Mouse (Mus musculus): Measurements from ENCODE around the gene Ylpm1. TPM values are rescaled to one million over a fixed set of nuclear protein-coding genes. Genes with fewer than 3 reads are reported as not detected.

Ylpm1 gene
- polyA plus RNA-seq, 1 experiment = 81.0 TPM

- no peak for DNase-seq (ENCODE audit: extremely low spot score in 1 of 2, low spot score in 1 of 2)
These were observed 112.5 kb downstream of the Ylpm1 start for GRCm38 (mm10) chr12:85108643-85109042.

DNA sequence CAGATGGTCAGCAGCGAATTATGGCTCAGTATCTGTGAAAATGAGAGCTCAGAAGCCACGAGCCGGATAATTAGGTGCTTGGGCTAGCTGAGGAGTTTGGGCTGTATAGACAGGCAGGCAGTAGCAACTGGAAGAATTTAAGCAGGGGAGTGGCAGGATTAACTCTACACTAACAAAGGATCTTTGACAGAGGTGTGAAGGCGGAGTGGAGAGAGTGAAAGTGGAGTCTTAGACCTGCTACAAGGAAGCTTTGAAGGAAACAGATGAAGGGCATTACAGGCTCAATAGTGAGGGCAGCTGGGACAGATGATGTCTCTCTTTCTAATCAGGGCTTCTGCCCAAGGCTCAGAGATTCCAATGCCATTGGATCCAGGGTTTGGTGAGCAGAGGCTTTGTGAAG, 113.3 kb downstream of the Ylpm1 start:
- DNase-seq (ENCODE audit: extremely low spot score in 1 of 2, low spot score in 1 of 2) = no peak

GRCm38 (mm10) chr12:85110011-85110697, 114.0 kb downstream of the Ylpm1 start:
- DNase-seq (ENCODE audit: extremely low spot score in 1 of 2, low spot score in 1 of 2) = no peak

- peak; percentile 63 to 91 for DNase-seq (ENCODE audit: extremely low spot score in 1 of 2, low spot score in 1 of 2)
These were observed 114.8 kb downstream of the Ylpm1 start, which contains the start of the genes Prox2 and Dlst for GRCm38 (mm10) chr12:85110698-85111592. TSS of gene Prox2 (minus strand) at chr12:85110759. TSS of gene Dlst (plus strand) at chr12:85110833.

GRCm38 (mm10) chr12:85112550-85113251, 116.6 kb downstream of the Ylpm1 start:
- no peak for DNase-seq (ENCODE audit: extremely low spot score in 1 of 2, low spot score in 1 of 2)

DNA sequence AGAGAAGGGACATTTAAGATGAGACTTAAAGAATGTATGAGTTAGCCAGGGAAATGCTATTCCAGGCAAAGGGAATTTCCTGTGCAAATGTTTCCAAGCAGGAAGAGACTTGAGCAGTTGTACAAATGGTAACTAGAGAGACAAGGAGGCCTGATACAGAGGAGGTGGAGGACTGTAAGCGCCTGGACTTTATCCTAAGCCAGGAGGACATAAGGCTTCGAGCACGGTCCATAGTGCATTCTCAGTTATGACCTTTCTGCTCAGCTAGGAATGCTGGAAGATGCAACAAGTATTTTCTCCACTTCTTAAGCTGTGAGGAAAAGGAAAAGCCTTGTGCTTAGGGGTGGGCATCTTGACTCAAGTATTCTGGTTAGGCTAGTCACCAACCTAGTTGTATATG, 117.2 kb downstream of the Ylpm1 start:
- no peak for DNase-seq (ENCODE audit: extremely low spot score in 1 of 2, low spot score in 1 of 2)

DNA sequence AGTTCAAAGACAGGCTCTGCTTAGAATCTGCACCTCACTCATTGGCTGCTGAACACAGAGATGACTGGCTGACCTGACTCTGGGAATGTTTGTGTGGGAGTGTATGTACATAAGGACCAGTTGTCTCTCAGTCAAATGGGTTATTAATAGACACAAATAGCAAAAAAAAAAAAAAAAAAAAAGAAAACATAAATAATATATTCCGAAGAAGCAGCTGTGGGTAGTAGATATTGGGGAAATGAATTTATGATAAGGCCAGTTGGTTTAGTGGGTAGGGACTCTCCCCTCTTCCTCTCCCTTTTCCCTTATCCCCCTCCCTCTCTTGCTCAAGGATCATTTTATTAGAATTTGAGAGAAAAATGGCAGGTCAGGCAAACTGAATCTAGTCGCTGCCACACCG, 117.8 kb downstream of the Ylpm1 start:
- no peak for DNase-seq (ENCODE audit: extremely low spot score in 1 of 2, low spot score in 1 of 2)

DNA sequence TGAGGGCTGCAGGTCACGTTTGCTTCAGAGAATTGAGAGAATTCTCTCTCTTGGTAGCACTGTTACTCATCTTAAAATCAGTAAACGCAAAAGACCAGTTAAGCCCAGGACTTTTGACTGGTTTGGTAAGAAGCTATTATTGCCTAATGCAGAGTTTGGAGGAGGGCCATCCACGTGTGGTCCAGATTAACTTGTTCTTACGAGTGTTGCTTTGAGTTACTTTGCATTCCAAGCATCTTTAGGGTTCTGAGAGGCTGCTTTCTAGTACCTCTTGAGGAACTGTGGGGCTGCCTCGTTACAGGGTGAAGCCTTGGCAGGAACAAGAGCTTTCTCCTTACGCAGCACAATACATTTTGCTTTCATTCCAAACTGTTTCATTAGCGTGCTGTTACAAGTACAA, 119.6 kb downstream of the Ylpm1 start:
- no peak for DNase-seq (ENCODE audit: extremely low spot score in 1 of 2, low spot score in 1 of 2)

Other genes starting within 250 kb of the Ylpm1 start
- gene Npc2, start 223.2 kb upstream of the Ylpm1 start, polyA plus RNA-seq (2012; rRNA removed) = 40.0 and 45.9 TPM in 2 replicates
- 87.2 and 90.7 TPM in 2 replicates for gene Isca2, start 223.1 kb upstream of the Ylpm1 start, polyA plus RNA-seq (2012; rRNA removed)
- 2.3 and 3.8 TPM in 2 replicates for gene Ltbp2, start 119.8 kb upstream of the Ylpm1 start, polyA plus RNA-seq (2012; rRNA removed)
- 70.9 and 73.9 TPM in 2 replicates for gene Fcf1, start 25.4 kb upstream of the Ylpm1 start, polyA plus RNA-seq (2012; rRNA removed)
- gene Arel1, start 25.4 kb upstream of the Ylpm1 start, polyA plus RNA-seq (2012; rRNA removed) = 65.7 and 66.6 TPM in 2 replicates
- gene Prox2, start 114.4 kb downstream of the Ylpm1 start, polyA plus RNA-seq (2012; rRNA removed) = 1.3 TPM in 2 replicates
- gene Dlst, start 114.5 kb downstream of the Ylpm1 start, polyA plus RNA-seq (2012; rRNA removed) = 155 and 158 TPM in 2 replicates
- gene Rps6kl1, start 154.9 kb downstream of the Ylpm1 start, polyA plus RNA-seq (2012; rRNA removed) = 35.6 and 40.1 TPM in 2 replicates
- 3.6 and 4.0 TPM in 2 replicates for gene Pgf, start 181.5 kb downstream of the Ylpm1 start, polyA plus RNA-seq (2012; rRNA removed)
- gene Eif2b2, start 223.2 kb downstream of the Ylpm1 start, polyA plus RNA-seq (2012; rRNA removed) = 87.8 and 91.3 TPM in 2 replicates